Mouse (Mus musculus) G1E (cell line): ENCODE data around the gene Cldn3.

Source experiments
- CTCF ChIP-seq: IDR thresholded peaks from 2 replicates; pipeline ENCODE4 v1.5.1; 2012; ENCODE audit warnings: low read depth, low read length, inconsistent platforms, mixed read lengths
- GATA1 ChIP-seq: IDR thresholded peaks from 2 replicates; pipeline ENCODE4 v1.6.1; 2012; ENCODE audit warnings: borderline replicate concordance, low read length, inconsistent platforms, mixed read lengths
- GATA2 ChIP-seq: IDR thresholded peaks from 2 replicates; pipeline ENCODE4 v1.6.1; 2012; ENCODE audit warnings: low read depth, low read length, inconsistent platforms, borderline replicate concordance
- POLR2AphosphoS5 ChIP-seq: IDR thresholded peaks from 2 replicates; pipeline ENCODE4 v1.6.1; 2012; ENCODE audit warnings: low read depth, low read length, inconsistent platforms; ENCODE audit not compliant: insufficient replicate concordance
- TAL1 ChIP-seq: conservative IDR thresholded peaks from 2 replicates; pipeline ENCODE4 v1.6.1; 2012; ENCODE audit warnings: low read depth, low read length, inconsistent platforms, mixed read lengths

- TF ChIP-seq CTCF, result no peak
- no peak for TF ChIP-seq TAL1
- TF ChIP-seq GATA2, result no peak
- no peak for TF ChIP-seq GATA1
- no peak for TF ChIP-seq POLR2AphosphoS5
Measured at GRCm38 (mm10) chr5:134963546-134963945, 22.5 kb upstream of the Cldn3 start.
